Mouse (Mus musculus) liver, embryonic 14.5 days (tissue): ENCODE measurements at regions not wholly inside any gene's neighbourhood (a gene's known extent, or its start where the extent isn't known, plus 50 kb on each side); places are given as distances from the start of the nearest gene placed in this dataset.

ENCODE experiments used
- CTCF ChIP-seq: IDR thresholded peaks from 2 replicates; pipeline ENCODE4 v1.5.1; 2016; ENCODE audit warnings: antibody characterized with exemption, low read depth, control low read depth
- EP300 ChIP-seq: IDR thresholded peaks from 2 replicates; pipeline ENCODE4 v1.6.1; 2016; ENCODE audit warnings: antibody characterized with exemption, low read depth

DNA sequence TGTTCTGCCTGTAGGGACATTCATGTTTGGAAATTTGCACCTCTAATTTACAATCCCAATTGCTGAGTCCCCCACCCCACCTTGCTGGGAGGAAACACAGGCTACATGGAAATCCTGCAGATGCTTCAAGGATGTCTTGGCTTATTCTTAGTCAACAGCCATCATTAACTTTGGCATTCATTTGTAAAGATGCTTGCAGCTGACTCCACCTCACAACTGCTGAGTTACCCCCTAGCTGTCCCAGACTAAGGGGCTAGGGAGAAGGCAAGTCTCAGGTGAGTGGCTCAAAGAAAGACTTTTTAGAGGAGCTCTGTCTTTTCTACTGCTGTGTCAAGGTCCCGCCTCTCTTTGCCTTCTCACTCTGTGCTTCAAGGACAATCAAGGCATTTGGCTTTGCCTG lies 160.7 kb upstream of the Arrdc4 start:
- no peak for TF ChIP-seq CTCF
- no peak for TF ChIP-seq EP300
